In genomic region chr12:8786984-8787730, GRCm38 (mm10) we compare ENCODE assay signal across 10 mouse cellular contexts. TPM values are rescaled to one million over a fixed set of nuclear protein-coding genes. Genes with fewer than 3 reads are reported as not detected.
A peak's percentile ranks its signal among the peaks of the same experiment; 100 is the strongest.
DNase-seq lines count a peak whose midpoint lies in the region; ATAC-seq and TF ChIP-seq lines count a peak whose summit lies in the region.
"Had no signal": no experiment of that assay in that cellular context is flagged by ENCODE, and none has a peak within 500 bp of the region (broad histone marks: within the 10 kb centered on the region; RNA-seq: fewer than 3 reads in every experiment).

No protein-coding gene starts in this region.

- 0 out of 2 replicates have a peak overlapping the region, but pooled peaks have one; percentile 20 for H3K27ac ChIP-seq in limb, embryonic 12.5 days
- no peak overlapping the region for H3K27ac ChIP-seq in limb, embryonic 10.5 days
- H3K27ac ChIP-seq in embryonic facial prominence, embryonic 15.5 days (replicated peaks) = peak overlapping the region; percentile 23; the same call in 1 of the 2 replicates
- peak overlapping the region; percentile 41; the same call in 1 of the 2 replicates for H3K27ac ChIP-seq in stomach, postnatal 0 days (replicated peaks)
- H3K27ac ChIP-seq: forebrain, embryonic 10.5 days; hindbrain, embryonic 13.5 days had no signal

- no peaks in the 10 kb centered on the region for H3K27me3 ChIP-seq in limb, embryonic 12.5 days
- no peaks in the 10 kb centered on the region for H3K27me3 ChIP-seq in limb, embryonic 10.5 days (ENCODE audit: low read depth, poor library complexity, severe bottlenecking)
- H3K27me3 ChIP-seq in embryonic facial prominence, embryonic 15.5 days = no peaks in the 10 kb centered on the region
- no peaks in the 10 kb centered on the region for H3K27me3 ChIP-seq in stomach, postnatal 0 days (ENCODE audit: control insufficient read depth, insufficient read depth, low read length)
- H3K27me3 ChIP-seq: hindbrain, embryonic 13.5 days had no signal

- no peak for DNase-seq in limb, embryonic 10.5 days (ENCODE audit: low spot score)
- DNase-seq in T-cell, adult 2 months (ENCODE audit: low spot score) = peak; percentile 20
- DNase-seq in stomach, postnatal 0 days (ENCODE audit: low spot score) = no peak
- no peak for DNase-seq in spleen, adult 18-20 months
- DNase-seq in yolk sac, embryonic 10.5 days (ENCODE audit: low spot score) = no peak

- peaks cover 56% of the 10 kb centered on the region for H3K4me1 ChIP-seq in limb, embryonic 12.5 days (replicated peaks)
- peaks cover 47% of the 10 kb centered on the region for H3K4me1 ChIP-seq in limb, embryonic 10.5 days
- peaks cover 52% of the 10 kb centered on the region for H3K4me1 ChIP-seq in embryonic facial prominence, embryonic 15.5 days
- peaks cover 2% of the 10 kb centered on the region; the same call in 1 of the 2 replicates for H3K4me1 ChIP-seq in stomach, postnatal 0 days (replicated peaks; ENCODE audit: control insufficient read depth, insufficient read depth)

- peaks cover 69% of the 10 kb centered on the region for H3K36me3 ChIP-seq in limb, embryonic 12.5 days
- H3K36me3 ChIP-seq in limb, embryonic 10.5 days = peaks cover 94% of the 10 kb centered on the region
- peaks cover 31% of the 10 kb centered on the region for H3K36me3 ChIP-seq in embryonic facial prominence, embryonic 15.5 days
- peaks cover 16% of the 10 kb centered on the region for H3K36me3 ChIP-seq in stomach, postnatal 0 days (ENCODE audit: control insufficient read depth, insufficient read depth, low read length)

- ATAC-seq in limb, embryonic 12.5 days (ENCODE audit: insufficient number of reproducible peaks, insufficient read depth, low FRiP score, low TSS enrichment, low read depth) = no peak
- ATAC-seq in embryonic facial prominence, embryonic 15.5 days (ENCODE audit: insufficient number of reproducible peaks, low FRiP score, low TSS enrichment, low read depth) = no peak
- no peak for ATAC-seq in stomach, postnatal 0 days (ENCODE audit: low FRiP score, low TSS enrichment)

- no peak for TF ChIP-seq EP300 in stomach, postnatal 0 days (optimal IDR thresholded peaks at IDR 0.05)

- 88% methylated on average over 12 of the region's 12 CpGs for WGBS in limb, embryonic 12.5 days
- WGBS in limb, embryonic 10.5 days = 93% methylated on average over 12 of the region's 12 CpGs
- WGBS in embryonic facial prominence, embryonic 15.5 days = 70% methylated on average over 12 of the region's 12 CpGs
- WGBS in stomach, postnatal 0 days = 71% methylated on average over 12 of the region's 12 CpGs

- no peaks in the 10 kb centered on the region for H3K9me3 ChIP-seq in limb, embryonic 12.5 days
- no peaks in the 10 kb centered on the region for H3K9me3 ChIP-seq in limb, embryonic 10.5 days (replicated peaks)
- no peaks in the 10 kb centered on the region for H3K9me3 ChIP-seq in embryonic facial prominence, embryonic 15.5 days (replicated peaks)
- no peaks in the 10 kb centered on the region for H3K9me3 ChIP-seq in stomach, postnatal 0 days (ENCODE audit: control insufficient read depth, low read length)
- H3K9me3 ChIP-seq: forebrain, embryonic 10.5 days; G1E; hindbrain, embryonic 13.5 days had no signal

- no peak overlapping the region for H3K9ac ChIP-seq in limb, embryonic 12.5 days (replicated peaks)
- no peak overlapping the region for H3K9ac ChIP-seq in embryonic facial prominence, embryonic 15.5 days
- no peak overlapping the region for H3K9ac ChIP-seq in stomach, postnatal 0 days (ENCODE audit: low read length)
- H3K9ac ChIP-seq: hindbrain, embryonic 13.5 days had no signal

- no peak overlapping the region for H3K4me2 ChIP-seq in limb, embryonic 12.5 days
- H3K4me2 ChIP-seq in embryonic facial prominence, embryonic 15.5 days (replicated peaks) = no peak overlapping the region
- H3K4me2 ChIP-seq in stomach, postnatal 0 days (replicated peaks; ENCODE audit: low read depth) = no peak overlapping the region
- H3K4me2 ChIP-seq: hindbrain, embryonic 13.5 days had no signal

- no peak for TF ChIP-seq CTCF in stomach, postnatal 0 days (IDR thresholded peaks at IDR 0.05; ENCODE audit: low read depth)

- H3K4me3 ChIP-seq in limb, embryonic 12.5 days (replicated peaks) = no peak overlapping the region
- no peak overlapping the region for H3K4me3 ChIP-seq in limb, embryonic 10.5 days
- no peak overlapping the region for H3K4me3 ChIP-seq in embryonic facial prominence, embryonic 15.5 days (replicated peaks)
- no peak overlapping the region for H3K4me3 ChIP-seq in stomach, postnatal 0 days (ENCODE audit: low read depth, low read length)
- H3K4me3 ChIP-seq: forebrain, embryonic 10.5 days; hindbrain, embryonic 13.5 days had no signal

RNA-seq across cellular contexts. Expression of gene Sdc1, which starts 16.0 kb away (rescaled TPM):
- polyA plus RNA-seq in limb, embryonic 12.5 days (2016; fragmentation: Nextera tagmentation; extraction: Ambion mirVana) = 257 and 262 TPM in 2 replicates
- 245 and 261 TPM in 2 replicates for polyA plus RNA-seq in limb, embryonic 10.5 days (2016; fragmentation: Nextera tagmentation; extraction: Ambion mirVana)
- 176 and 181 TPM in 2 replicates for polyA plus RNA-seq in embryonic facial prominence, embryonic 15.5 days (2015; fragmentation: Nextera tagmentation; extraction: Ambion mirVana)
- polyA plus RNA-seq in stomach, postnatal 0 days (2015; fragmentation: Nextera tagmentation; extraction: Ambion mirVana) = 175 and 194 TPM in 2 replicates
